Mouse (Mus musculus): ENCODE results near the gene Elmo1. TPM values are rescaled to one million over a fixed set of nuclear protein-coding genes. Genes with fewer than 3 reads are reported as not detected.

Elmo1 gene
- total RNA-seq, 2 experiments from 2014 or later, result 24.6 to 29.2 TPM

DNA sequence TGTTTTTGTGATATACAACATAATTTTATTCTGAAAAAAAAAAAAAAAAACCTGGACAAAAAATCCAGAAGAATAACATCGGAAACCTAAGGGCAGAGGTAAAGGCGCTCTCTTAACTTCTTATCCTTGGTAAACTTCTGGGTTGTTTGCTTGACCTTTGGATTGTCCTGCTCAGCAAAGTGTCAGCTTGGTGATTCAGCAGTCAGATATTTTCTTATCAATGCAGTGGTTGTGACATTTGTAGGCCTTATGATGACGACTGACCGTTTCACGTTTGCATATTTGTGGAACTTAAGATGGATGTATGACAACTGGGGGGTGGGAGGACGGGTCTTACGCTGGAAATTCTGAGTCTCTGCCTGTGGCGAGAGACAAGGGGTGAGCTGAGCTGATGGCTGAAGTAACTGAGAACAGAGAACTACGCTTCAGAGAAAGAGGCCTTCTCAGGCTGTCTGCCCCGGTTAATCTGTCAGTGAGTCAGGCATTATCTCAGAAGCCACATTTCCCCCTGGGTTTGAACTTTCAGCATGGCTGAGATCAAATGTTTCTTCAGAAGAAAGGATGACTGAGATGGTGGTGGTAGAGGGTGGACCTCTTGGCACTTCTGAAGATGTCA lies 73.1 kb downstream of the Elmo1 start:
- DNase-seq, result no peak

DNA sequence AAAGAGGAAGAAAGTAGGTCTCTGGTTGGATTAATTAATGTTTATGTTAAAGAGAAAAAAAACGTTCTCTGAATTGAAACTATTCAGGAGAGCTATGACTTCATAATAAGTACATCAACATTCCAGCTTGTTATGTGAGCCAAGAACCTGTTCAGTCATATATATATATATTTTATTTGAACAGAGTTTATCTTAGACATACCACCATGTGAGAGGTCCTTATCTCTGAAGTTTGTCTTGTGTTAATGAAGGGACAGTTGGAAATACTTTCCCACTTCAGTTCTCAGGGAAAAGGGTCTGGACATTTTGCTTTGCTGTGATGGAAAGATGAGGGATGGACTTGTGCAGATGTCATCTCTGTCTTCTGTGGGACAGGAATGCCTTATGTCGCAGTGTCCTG lies 74.4 kb downstream of the Elmo1 start:
- no peak for DNase-seq

DNA sequence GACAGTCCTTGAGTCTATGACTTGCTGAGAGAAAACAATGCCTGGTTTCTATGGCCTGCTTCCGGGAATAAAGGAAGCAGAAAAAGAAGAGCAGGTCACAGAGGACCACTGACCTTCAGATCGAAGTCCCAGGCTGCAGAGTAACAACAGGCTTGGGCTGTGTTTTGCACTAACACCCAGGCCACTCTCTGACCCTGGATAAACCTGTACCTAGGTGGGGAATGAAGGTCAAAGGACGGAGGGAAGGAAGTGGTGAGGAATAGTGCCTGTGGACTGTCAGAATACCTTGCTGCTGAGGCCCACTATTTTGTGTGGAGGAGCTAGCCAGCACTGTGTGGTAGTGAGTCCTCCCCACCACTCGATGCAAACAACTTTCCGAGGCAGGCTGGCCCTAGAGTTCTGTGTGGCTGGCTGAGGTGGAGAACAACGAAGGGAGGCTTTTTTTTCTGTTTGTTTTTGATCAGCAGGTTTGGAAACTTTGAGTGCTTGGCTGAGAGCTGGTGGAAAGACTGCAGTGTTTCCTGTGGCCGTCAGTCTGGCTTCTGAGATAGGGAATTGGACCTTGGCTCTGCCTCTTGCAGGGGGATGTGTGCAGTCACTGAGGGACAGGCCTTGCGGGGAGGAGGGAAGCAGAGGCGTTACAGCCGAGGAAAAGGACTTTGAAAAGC lies 83.7 kb downstream of the Elmo1 start:
- DNase-seq, result no peak

DNA sequence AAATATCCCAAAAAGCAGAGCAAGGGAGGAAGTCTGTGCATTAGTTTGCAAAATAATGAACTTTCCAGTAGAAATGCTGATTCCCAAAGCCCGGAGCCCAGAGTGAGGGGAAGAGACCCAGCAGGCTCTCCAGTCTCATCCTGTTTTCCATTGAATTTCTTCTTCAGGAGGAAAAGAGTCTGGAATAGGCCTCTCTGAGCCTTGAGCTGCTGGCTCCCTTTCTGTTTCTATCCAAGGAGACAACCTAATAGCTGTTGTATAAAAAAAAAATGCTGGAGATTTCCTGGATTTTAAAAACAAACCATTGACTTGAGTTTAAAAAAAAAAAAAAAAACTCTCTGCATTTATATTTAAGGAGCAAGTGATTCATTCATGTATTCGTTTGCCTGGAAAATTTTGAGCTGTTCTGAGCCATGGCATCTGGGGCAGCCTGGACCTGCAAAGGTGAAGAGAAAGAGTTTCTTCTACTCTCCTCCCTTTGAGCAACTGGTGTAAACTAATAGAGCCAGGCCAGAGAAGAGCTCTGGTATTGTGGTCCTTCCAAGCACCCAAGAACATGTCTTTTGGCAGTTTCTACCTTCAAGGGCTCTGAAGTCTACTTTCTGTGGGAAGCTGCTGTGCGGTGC lies 84.4 kb downstream of the Elmo1 start:
- DNase-seq, result no peak

DNA sequence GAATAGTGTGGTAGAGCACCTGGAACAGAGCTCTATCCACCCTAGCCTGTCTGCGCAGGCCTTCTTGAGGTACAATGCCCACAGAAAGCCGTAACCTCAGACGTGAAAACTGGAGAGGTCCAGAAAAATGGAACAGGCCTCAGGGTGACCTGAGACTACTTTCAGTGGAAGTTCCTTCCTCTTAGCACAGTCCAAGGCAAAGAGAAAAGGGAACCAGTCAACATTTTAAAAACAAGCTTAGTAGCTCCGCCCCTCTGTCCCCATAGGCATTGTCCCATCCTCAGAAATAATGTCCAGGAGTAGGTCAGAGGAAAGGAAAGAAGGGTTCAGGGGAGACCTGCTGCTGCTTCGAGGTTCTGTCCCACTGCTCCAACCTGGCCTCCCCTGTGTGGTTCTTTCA lies 90.3 kb downstream of the Elmo1 start:
- DNase-seq, result no peak

DNA sequence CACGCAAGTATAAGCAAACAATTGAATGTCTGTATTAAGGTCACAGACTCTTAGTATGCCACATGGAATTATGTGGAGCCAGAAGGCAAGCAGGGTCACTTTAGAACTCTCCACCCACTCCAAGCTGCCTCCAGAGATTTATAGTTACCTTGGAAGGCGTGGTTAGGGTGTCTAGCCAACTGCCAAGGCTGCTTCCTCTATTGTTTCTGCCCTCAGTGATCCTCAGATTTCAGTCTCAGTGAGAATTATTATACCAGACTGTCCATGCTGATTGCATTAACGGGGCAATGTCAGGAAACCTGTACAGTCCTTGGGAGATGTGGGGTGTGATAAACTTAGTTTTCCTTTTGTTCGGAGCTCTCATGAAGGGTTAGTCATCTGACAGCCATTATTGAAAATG lies 90.9 kb downstream of the Elmo1 start:
- DNase-seq, result no peak

DNA sequence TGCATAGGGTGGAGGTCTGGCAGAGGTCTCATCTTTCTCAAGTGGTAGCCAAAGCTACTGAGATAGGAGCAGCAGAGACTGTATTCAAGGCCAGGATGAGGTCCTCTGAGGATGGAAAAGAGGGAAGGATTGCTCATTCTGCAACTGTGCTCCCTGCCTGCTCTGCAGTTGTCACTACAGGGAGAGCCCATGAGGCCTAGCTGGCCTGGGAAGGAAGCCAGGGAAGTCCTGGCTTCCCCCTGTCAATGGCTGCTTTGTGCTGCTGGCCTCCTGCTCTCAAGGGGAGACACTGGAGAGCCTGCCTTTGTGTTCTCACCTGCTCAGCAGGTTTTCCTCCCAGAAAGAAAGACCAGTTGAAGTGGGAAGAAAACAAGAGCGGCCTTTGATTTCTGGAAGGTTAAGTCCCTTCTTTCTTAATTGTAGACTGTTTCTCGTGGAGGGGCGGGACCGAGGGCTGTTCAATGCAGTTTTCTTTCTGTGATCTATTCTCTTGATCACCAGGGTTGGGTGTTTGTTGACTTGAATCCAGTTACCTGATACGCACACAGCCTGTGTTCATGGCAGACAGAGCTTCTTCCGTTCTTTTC lies 91.9 kb downstream of the Elmo1 start:
- peak; percentile 22 to 24 for DNase-seq

DNA sequence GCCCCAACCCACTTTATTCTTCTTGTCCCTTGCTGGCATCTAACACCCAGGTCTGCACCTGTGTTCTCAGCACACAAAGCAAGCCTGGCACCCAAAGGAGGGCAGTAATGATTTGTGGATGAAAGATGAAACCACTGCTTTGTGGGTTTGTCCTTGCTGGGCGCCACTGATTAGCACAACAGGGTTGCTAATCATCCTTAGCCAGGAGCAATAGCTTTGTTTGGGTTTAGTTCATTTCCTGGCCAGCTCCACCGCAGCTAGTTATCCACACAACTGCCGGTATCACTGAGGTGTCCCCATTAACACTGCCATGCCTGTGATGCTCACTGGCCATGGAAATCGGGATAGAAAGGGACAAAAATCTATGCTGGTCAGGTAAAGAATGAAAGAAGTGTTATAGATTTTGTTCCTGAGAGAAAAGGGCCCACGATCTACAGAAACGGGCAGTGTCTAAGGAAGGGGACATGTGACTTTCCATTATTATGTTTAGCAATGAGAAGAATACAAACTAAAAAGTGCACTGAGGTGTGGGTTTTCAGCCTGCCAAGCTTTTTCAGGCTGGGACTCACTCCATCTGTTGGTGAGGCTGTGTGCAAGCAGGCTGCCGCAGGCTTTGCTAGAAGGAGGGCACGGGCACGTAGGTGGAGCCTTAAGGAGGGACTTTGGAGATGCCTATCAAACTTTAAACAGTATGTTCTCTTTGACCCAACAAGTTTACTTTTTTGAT lies 93.3 kb downstream of the Elmo1 start:
- peak in 1 of 2 experiments; percentile 35 for DNase-seq

DNA sequence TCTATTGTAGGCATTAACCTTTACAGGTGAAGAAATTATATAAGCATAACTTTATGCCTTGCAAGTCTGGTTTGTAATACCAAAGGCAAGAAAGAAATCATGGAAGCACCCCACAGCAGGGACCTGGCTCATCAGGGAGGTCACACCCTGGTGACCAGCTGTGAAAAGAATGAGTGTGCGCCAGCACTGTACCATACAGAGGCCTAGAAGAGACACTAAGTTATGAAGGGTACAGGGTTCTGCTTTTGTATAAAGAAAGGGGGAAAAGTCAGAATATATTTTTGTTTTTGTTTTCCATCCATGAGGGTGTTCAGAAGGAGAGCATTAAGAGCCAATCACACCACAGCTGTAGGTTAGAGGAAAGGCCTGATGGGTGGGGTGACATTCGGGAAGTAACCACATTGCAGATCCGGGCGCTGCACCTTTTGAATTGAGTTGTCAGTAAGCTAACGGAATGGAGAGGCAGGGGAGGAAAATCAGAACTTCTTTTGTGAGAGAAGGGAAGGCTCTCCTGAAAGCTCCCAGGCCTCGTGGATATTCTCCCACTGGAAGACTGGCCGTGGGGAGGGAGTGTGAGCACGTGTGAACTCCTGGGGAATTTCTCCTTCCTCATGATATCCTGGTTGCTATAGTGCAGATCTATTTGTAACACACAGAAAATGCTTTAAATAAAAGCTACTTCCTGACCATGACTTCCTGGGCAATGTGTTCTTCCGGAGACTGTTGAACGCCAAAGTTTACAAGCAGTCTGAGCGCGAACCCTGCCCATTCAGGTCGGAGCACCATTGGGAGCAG lies 94.0 kb downstream of the Elmo1 start:
- DNase-seq, result no peak

DNA sequence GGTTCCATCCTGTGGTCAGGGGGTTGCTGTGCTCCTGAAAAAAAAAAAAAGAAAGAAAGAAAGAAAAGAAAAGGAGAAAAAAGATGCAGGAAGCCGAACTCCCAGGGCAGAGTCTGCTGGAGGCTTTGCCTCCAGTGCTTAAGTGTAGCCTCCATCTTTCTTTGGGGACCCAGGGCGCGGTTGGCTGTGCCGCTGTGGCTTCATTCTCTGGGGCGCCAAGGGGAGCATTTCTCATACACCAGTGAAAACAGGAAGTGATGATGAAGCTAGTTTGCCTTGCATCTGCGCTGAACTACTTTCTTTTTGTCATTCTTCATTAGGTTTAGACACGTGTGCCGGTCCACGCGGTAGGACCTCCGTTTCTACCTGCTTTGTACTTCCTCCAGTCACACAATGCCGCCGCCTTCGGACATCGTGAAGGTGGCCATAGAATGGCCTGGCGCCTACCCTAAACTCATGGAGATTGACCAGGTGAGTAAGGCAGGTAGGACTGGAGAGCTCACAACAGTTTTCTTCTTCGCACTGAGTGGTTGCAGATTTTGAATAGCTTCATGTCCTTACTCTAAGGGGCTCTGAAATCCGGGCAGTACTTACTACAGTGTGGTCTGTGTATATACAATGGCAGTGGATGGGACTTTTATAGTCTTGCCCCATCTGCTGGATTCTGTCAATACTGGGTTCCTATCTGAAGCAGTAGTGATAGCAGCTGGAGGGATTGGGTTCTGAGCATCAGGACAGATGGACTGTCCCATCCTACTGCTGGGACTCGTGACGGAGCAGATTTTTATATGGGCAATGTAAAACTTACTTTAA lies 94.8 kb downstream of the Elmo1 start:
- DNase-seq, result no peak

DNA sequence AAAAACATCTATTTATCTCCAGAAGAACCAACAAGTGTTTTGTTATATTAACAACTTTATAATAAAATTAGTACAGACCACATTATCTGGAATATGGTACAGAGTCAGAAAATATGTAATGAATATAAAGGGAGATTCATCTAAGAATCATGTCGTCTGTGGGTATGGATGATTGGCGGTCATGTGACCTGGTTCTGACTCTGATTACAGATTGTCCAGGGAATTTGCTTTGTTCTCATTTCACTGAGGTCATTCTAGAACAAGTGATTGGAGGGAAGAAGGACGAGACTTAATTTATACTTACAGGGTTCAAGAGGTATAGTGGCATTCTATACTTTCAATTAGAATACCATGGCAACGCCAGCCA lies 95.4 kb downstream of the Elmo1 start:
- DNase-seq, result no peak

DNA sequence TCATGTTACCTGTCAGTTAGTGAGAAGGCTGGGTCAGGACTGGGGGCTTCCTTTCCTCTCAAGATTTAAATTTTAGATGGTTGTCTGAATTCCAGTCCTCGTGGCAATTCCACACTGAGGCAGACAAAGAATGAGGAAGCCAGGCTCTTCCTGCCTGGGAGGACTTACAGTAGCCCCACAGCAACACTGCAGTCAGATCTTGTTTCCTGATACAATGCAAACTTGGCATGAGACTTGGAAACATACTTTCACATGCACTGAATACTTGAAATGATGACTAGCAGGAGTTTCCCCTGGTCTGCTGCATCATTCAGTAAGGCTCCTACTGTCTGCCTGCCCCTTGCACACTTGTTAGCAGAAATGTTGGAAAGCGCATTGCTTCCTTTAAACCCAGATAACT lies 97.3 kb downstream of the Elmo1 start:
- no peak for DNase-seq

DNA sequence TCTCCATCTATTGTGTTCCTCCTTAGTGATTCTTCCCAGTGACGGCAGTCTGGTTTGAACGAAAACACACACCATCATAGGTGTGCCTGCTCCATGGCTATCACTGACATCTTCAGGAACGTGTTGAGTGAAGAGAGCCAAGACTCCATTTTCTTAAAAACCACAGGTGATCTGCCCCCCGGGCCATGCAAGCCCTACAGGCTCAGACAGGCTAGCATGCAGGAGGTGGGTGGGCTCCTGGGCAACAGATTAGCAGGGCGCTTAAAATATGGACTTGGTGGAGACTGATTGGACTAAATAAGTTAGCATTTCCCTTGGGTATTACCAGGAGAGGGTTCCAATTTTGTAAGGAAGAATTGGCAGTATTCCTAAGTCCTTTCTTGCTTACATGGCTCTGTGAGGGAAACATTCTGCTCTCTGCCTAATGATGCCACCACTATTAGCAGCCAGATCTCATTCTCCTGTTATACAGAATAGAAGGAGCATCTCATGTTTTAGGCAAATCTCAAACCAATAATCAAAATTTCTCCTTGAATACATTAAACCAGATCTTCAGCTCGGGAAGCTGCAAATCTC lies 101.7 kb downstream of the Elmo1 start:
- DNase-seq, result no peak

DNA sequence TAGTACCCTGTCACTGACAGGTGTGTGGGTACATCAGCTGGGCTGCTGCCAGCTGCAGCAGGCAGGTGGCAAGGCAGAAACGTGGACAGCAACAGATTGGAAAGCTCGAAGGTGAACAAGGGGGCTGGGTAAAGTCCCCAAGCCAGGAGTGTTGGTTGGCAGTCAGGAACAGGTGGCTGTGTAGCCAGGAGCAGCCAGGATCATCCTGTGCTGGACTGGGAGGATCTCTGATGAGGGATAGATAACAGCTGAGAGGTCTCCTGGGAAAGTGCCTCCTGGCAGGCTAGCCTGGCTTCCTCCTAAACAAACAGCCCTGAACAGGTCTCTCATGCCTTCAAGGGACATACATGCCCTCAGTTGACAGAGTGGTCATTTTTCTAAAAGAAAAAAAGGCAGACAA lies 110.2 kb downstream of the Elmo1 start:
- DNase-seq, result no peak

DNA sequence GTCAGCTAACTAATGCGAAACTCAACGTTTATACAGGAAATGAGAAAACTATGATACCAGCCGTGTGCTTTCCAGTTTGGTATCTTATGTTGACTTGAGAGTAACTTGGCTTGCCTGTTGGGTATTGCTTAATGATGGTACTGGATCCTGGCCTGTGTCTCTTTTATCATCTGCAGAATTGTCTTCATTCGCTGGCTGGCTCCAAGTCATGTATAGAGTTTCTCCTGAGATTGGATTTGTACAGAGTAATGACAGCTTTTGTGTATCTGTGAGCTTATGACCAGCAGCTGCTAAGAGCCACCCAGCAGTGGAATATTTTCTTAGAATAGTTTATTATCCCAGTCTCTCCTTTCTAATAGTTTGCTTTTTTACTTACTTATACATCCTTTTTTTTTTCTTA lies 112.2 kb downstream of the Elmo1 start:
- no peak for DNase-seq

DNA sequence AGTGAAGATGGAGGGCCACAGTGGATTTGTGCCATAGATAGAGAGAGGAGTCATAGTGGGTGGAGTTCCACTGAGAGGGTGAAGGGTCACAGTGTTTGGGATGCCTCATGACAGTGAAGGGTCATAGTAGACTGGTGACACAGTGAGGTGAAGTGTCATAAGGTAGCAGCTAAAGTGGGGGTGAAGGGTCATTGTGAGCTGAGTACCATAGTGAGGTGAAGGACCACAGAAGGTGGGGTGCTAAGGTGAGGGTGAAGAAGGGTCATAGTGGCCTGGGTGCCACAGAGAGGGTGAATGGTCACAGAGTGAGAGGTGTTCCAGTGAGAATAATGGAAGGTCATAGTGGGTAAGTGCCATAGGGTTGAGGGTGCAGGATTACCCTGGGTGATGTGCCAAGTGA lies 113.8 kb downstream of the Elmo1 start:
- DNase-seq, result no peak

DNA sequence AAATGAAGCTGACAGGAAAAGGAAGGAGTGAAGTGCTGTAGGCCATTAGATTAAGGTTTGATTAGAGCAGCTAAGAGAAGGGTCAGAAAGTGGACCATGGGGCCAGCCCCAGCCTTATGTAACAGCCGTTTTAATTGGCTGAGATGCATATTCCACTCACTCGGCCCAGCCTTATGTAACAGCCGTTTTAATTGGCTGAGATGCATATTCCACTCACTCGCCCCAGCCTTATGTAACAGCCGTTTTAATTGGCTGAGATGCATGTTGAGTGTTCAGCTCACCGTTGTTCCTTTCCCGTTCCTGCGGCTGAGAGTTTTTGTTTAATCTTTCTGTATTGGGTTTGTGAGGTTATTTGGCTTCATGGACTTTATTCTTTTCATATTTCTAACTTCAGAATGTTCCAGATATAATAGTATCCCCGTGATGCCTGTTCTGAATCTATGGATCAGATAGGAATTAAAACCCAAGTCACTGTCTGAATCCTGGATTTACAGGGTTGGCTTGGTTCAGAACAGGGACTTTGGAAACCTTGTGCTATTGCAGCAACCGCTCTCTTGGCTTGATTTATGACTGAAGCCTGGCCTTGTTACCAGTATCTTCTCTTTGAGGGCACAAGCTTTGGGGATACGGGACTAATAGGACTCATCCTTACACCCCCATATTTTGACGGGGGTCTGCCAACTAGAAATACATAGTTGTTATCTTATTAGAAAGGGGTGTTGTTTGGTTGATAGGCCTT lies 114.8 kb downstream of the Elmo1 start:
- no peak for DNase-seq

DNA sequence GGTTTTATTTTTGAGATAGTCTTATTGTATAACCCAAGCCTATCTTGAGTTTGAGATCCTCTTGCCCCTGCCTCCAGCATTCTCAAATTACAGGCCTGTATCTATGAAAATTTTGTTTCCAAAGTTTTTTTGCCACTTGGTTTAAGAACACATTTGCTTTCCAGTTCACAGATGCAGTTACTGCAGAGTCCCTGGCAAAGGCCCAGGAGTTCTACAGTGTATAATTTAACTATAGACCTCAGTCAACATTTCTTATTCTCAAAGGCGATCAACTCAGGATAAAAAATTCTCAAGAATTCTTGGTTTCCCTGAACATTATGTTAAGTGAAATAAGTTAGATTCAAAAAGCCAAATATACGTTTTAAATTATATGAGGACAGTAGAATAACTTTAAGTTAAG lies 115.3 kb downstream of the Elmo1 start:
- no peak for DNase-seq

DNA sequence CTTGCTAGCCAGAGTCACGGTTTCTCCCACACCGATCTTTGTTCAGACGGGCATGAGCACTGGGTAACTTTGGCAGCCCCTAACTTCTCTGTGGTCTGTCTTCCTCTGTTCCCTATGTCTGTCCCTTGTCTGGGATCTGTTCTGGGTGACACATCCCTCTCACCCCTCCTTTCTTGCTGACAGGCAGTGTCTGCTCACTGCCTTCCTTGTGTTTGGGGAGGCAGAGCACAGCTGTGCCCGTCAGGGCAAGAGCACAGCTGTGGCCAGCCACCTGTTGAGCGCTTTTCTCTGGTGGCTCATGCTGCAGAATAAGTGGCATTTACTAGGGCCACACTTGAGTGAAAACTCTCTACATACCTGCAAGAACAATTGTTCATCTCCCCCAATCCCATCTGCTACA lies 116.7 kb downstream of the Elmo1 start:
- peak in 1 of 2 experiments; percentile 33 for DNase-seq

DNA sequence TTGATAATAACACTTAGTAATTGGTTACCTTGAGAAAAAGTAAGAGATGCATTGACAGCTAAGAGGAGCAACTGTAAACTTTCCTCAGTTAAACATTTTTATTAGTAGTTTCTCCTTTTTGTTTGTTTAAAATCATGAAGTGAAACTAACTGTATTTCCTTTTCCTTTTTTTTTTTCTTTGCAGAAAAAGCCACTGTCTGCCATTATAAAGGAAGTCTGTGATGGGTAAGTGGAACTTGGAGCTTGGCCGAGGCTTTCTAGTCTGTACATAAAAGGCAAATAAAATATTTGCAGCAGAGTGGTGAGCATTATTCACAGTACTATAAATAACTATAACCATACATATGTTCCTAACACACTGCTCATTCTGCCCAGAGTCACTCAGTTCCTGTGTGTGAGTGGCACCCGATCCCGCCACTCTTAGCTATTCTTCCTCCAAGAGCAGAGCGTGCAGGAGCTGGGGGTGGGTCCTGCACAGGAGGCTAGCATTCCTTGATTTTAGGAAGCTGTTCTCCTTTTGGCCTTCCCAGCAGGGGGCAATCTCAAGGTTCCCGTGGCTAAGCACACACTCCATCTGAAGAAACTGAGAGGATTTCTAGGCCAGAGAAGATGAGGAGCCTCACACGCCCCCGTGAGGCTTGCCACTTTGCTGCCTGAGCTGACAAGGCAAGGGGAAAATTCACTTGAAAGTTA lies 117.7 kb downstream of the Elmo1 start:
- no peak for DNase-seq
